Mouse (Mus musculus): ENCODE data around the gene Prss16.
A peak's percentile ranks its signal among the peaks of the same experiment; 100 is the strongest.

Prss16 gene

GRCm38 (mm10) chr13:22009642-22010041, at the start of gene Prss16:
Prss16 (minus strand) TSS chr13:22009742.
- no peak for DNase-seq (ENCODE audit: low spot score)

GRCm38 (mm10) chr13:22053754-22054153, 44.2 kb upstream of the Prss16 start:
- no peak for DNase-seq (ENCODE audit: low spot score)

GRCm38 (mm10) chr13:22051523-22051859, 41.9 kb upstream of the Prss16 start:
- no peak for DNase-seq (ENCODE audit: low spot score)

DNA sequence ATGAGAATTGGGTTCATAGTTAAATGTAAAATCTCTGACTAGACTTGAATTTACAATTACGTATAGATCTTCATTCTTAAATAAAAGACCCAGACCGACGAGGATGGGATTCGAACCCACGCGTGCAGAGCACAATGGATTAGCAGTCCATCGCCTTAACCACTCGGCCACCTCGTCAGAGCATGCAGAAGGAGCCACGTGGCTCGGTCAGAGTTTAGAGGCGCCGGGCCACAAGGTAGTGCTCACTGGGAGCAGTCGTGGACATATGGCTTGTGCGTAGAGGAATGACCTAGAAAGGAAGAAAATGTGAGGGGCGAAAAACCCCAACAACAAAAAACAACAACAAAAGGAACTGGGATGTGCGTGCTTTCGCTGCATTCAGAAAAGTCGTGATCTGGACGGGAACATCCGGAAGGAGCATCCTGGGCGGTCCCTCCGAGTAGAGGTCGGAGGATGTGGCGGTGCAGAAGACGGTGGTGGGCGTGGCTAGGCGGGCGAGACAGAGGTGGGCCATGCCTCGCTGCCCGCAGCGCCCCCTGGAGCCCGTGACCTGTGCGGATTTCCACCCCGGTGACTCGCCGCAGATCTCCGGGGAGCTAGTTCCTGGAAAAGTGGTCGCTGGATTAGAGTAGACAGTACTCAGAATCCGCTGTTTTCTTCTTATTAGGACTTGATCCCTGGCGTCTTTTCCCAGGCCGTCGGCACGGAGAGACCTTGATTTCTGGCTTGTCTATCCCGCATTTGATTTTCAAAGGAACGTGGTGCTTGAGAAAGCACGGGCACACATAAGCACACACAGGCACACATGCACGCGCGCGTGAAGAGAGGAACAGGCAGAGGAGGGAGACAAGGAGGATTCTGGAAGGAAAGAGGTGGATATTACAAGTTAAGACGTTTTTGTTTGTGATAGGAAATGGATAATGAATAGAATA, 41.3 kb upstream of the Prss16 start:
- peak; percentile 69 for DNase-seq (ENCODE audit: low spot score)

DNA sequence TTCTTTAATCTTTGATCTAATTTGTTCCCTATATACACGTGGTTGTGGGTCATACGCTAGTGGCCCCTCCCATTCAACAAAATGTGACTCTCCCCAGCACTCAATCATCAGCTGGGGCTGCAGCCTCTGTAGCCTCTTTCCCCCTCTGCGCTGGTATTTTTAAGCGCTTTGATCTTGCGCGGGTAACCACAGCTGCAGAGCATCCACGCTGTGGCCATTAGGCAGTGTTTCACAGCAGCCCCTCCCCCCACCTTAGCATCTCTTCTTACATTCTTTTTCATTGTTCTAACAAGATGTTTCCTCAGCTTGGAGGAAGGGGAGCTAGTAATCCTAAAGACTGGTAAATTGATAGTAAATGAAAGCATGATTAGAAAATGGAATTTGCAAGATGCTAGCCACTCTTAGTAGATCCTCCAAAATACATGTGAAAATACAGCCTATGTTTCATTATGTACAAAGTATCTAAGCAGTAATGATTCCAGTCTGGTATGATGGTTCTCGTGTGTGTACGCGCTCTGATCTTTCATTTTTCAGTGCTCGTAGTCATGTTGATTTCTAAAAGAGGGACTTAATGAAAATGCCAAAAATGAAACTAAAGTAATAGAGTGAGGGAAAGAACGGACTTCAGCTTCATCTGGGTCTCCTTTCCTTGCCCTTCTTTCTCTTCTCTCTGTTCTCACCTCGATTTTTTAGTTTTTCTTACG, 40.3 kb upstream of the Prss16 start:
- DNase-seq (ENCODE audit: low spot score): no peak

DNA sequence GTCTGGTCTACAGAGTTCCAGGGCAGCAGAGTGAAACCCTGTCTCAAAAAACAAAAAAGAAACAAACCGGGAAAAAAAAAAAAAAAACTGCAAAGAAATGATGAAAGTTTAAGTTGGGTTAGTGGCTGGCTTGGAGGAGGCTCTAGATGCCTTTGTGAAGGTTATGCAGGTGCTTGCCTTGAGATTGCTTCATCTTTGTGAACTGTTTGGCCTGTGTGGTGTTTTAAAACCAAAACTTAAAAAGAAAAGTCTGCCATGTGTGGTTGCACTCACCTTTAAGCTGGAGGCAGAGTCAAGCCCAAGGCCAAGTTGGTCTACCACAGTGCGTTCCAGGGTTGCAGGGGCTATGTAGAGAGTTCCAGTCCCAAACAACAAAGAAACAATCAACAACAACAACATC, 39.5 kb upstream of the Prss16 start:
- no peak for DNase-seq (ENCODE audit: low spot score)

DNA sequence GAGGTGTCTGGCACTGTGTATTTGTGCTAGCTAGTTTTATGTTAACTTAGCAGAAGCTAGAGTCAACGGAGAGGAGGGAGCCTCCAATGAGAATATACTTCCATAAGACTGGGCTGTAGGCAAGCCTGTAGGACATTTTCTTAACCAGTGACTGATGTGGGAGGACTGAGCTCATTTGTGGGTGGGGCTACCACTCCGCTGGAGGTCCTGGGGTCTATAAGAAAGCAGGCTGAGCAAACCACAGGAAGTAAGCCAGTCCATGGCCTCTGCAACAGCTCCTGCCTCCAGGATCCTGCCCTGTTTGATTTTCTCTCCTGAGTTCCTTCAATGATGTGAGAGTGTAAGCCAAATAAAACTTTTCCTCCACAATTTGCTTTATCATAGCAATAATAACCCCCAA, 35.8 kb upstream of the Prss16 start:
- DNase-seq (ENCODE audit: low spot score): no peak

DNA sequence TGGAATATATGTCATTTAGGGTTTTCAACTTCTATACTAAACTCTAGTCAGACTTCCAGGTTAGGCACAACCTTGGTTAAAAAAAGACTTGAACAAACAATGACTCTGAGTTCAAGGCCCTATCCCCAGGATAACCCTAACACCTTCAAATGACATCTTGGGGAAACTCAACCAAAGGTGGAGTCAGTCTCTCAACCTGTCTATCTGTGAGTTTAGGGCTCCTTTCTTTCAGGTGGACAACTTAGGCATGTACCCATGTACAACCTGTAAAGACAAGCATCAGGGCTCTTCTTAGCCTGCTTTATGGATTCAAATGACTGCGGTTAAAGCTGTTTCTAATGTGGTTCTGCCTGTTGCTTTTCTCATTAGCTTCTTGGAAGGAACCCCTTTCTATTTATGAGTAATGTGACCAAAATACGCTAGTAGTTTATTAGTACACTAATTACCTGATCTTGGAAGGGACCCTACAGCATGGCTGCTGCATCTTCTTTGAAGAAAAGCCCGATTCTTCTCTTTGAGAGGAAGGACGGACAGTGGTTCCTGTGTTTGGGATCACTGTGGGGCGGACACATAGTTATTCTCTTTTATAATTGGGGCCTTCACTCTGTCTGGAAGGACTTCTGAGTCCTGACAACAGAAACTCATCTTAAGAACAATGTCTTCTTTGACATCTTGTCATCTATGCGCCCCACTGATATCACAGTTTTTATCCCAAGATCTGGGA, 35.1 kb upstream of the Prss16 start:
- no peak for DNase-seq (ENCODE audit: low spot score)

GRCm38 (mm10) chr13:22043503-22044431, 34.2 kb upstream of the Prss16 start:
- DNase-seq (ENCODE audit: low spot score): no peak

GRCm38 (mm10) chr13:22042568-22043502, 33.3 kb upstream of the Prss16 start, which contains the start of the genes Hist1h2ag and Hist1h2bj:
Hist1h2ag (minus strand) TSS chr13:22042944.
Hist1h2bj (plus strand) TSS chr13:22043214.
- peak; percentile 67 for DNase-seq (ENCODE audit: low spot score)

DNA sequence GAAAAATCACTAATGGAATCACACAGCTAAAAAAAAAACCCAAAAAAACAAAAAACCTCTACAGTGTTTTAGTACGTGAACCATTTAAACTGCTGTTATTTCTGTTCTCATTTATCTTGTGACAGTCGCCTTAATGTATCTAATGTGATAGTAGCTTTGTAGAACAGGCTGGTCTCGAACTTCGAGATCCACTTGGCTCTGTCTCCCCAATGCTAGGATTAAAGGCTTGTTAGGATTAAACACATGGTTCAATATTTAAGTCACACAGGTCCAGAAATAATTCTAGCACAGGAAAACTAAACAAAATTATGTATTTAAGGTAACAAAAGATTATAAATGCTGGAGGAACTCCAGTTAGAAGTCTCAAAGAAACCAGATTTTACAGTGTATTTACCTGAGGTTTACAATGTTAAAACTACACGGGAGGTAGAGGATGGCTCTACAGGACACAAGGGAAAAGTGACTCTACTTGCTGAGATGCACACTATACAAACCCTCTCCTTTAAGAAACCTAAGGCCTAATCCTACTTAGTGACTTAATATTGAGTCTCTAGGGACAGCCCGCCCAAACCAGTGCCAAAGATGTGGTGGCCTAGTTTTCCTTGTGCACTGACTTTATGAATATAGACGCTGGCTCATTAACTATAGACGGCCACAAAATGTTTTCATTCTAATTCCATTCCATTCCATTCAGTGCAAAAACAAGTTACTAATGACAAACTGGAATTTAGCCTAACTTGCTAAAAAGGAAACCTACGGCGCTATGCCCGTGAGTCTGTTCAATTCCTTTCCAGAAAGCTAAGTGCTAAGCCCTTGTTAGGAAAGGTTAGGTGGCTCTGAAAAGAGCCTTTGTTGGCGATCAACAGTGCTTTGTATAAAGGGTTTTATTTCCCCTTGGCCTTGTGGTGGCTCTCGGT, 32.4 kb upstream of the Prss16 start:
- DNase-seq (ENCODE audit: low spot score): no peak

- peak; percentile 99 for DNase-seq (ENCODE audit: low spot score)
Measured at GRCm38 (mm10) chr13:22041142-22041536, 31.6 kb upstream of the Prss16 start, which contains the start of gene Hist1h4i. Hist1h4i (minus strand) TSS chr13:22041362.

- no peak for DNase-seq (ENCODE audit: low spot score)
Measured at GRCm38 (mm10) chr13:22040464-22041141, 31.1 kb upstream of the Prss16 start.

DNA sequence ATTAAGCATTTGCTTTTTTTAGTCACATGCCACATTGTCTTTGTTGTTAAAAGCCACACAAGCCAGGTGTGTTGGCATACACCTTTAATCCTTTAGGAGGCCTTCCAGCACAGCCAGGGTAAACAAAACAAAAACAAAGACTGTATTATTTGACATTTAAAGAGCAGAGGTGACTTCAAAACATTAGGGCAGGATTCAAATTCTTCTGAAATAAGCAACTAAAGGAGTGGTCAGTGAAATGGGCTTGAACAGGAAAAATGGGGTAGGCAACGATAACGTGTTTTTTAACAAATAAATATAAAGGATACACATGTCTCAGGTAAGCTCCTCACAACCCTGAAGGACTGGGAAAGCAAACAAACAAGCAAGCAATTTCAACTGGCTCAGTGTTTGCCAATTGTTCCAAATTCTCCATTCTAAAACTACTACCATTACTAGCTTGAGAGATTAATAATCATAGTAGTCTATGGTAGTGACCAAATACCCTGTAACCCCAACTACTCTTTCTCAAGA, 30.5 kb upstream of the Prss16 start:
- no peak for DNase-seq (ENCODE audit: low spot score)

DNA sequence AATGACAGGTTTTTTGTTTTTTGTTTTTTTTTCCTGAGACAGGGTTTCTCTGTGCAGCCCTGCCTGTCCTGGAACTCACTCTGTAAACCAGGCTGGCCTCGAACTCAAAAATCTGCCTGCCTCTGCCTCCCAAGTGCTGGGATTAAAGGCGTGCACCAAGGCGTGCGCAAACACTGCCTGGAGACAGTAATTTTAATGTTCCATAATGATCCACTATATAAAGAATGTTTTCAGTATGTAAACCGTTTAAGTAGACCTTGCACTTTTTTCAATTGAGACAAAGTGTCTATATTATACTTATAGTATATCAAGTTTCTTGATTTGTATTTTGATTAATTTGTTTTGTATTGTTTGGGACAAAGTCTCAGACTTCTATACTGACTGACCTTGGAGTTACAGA, 29.8 kb upstream of the Prss16 start:
- no peak for DNase-seq (ENCODE audit: low spot score)

- no peak for DNase-seq (ENCODE audit: low spot score)
Measured at GRCm38 (mm10) chr13:22037415-22037814, 27.9 kb upstream of the Prss16 start.

GRCm38 (mm10) chr13:22036986-22037385, 27.4 kb upstream of the Prss16 start:
- no peak for DNase-seq (ENCODE audit: low spot score)

Measured in ovary, postnatal 10 days (tissue).